Comparison of ENCODE assay signal across 9 mouse cellular contexts in genomic region chr10:81400371-81401204, GRCm38 (mm10). TPM values are rescaled to one million over a fixed set of nuclear protein-coding genes. Genes with fewer than 3 reads are reported as not detected.
A peak's percentile ranks its signal among the peaks of the same experiment; 100 is the strongest.
DNase-seq lines count a peak whose midpoint lies in the region; ATAC-seq and TF ChIP-seq lines count a peak whose summit lies in the region.
"Had no signal": no experiment of that assay in that cellular context is flagged by ENCODE, and none has a peak within 500 bp of the region (broad histone marks: within the 10 kb centered on the region; RNA-seq: fewer than 3 reads in every experiment).

No protein-coding gene starts in this region.

- H3K36me3 ChIP-seq in heart, embryonic 11.5 days (ENCODE audit: control insufficient read depth, insufficient read depth, low read length): peaks cover 10% of the 10 kb centered on the region; the same call in 1 of the 2 replicates
- H3K36me3 ChIP-seq in forebrain, embryonic 13.5 days (ENCODE audit: poor library complexity, severe bottlenecking): peaks cover 44% of the 10 kb centered on the region
- peaks cover 34% of the 10 kb centered on the region for H3K36me3 ChIP-seq in liver, postnatal 0 days (replicated peaks; ENCODE audit: insufficient read depth, low read length)
- peaks cover 33% of the 10 kb centered on the region for H3K36me3 ChIP-seq in lung, postnatal 0 days (ENCODE audit: insufficient read depth, low read length)

- no peak for ATAC-seq in heart, embryonic 11.5 days (replicated peaks; ENCODE audit: insufficient number of reproducible peaks, low FRiP score, low TSS enrichment)
- ATAC-seq in forebrain, embryonic 13.5 days: no peak
- ATAC-seq in liver, postnatal 0 days: no peak
- ATAC-seq in lung, postnatal 0 days: no peak

- no peak for TF ChIP-seq EP300 in liver, postnatal 0 days (IDR thresholded peaks at IDR 0.05; ENCODE audit: low read depth)
- TF ChIP-seq EP300 in lung, postnatal 0 days (IDR thresholded peaks at IDR 0.05): no peak

- intact Hi-C loops in heart, postnatal 14 days (cut with DNase I): no loop called here

- no peaks in the 10 kb centered on the region for H3K9me3 ChIP-seq in heart, embryonic 11.5 days (replicated peaks; ENCODE audit: control insufficient read depth, low read length)
- no peaks in the 10 kb centered on the region for H3K9me3 ChIP-seq in forebrain, embryonic 13.5 days (replicated peaks)
- H3K9me3 ChIP-seq in liver, postnatal 0 days (ENCODE audit: low read length): no peaks in the 10 kb centered on the region
- no peaks in the 10 kb centered on the region for H3K9me3 ChIP-seq in lung, postnatal 0 days (ENCODE audit: low read length)

- WGBS in heart, embryonic 11.5 days (ENCODE audit: insufficient replicate concordance): 48% methylated on average over 22 of the region's 22 CpGs
- 44% methylated on average over 22 of the region's 22 CpGs for WGBS in forebrain, embryonic 13.5 days
- 75% methylated on average over 22 of the region's 22 CpGs for WGBS in liver, postnatal 0 days (ENCODE audit: insufficient replicate concordance)
- 65% methylated on average over 22 of the region's 22 CpGs for WGBS in lung, postnatal 0 days

- no peak overlapping the region for H3K4me3 ChIP-seq in heart, embryonic 11.5 days (ENCODE audit: low read depth, low read length)
- H3K4me3 ChIP-seq in forebrain, embryonic 13.5 days: peak overlapping the region; percentile 10; the same call in 1 of the 2 replicates
- H3K4me3 ChIP-seq in liver, postnatal 0 days (ENCODE audit: low read depth, low read length): no peak overlapping the region
- H3K4me3 ChIP-seq in lung, postnatal 0 days (ENCODE audit: low read depth, low read length): no peak overlapping the region

- no peak for DNase-seq in heart, postnatal 14 days
- DNase-seq in brain, embryonic 14.5 days (ENCODE audit: low read depth): peak; percentile 65
- no peak for DNase-seq in liver, postnatal 0 days
- no peak for DNase-seq in lung, postnatal 0 days (ENCODE audit: low spot score)
- DNase-seq in adrenal gland, adult 8-10 months: no peak
- DNase-seq in right cerebral cortex, postnatal 10 days (ENCODE audit: low spot score in 2 of 2): no peak
- DNase-seq: right cerebral cortex, postnatal 25 days had no signal

- no peak overlapping the region; the same call in 1 of the 2 replicates for H3K9ac ChIP-seq in heart, embryonic 11.5 days (ENCODE audit: low read depth, low read length)
- H3K9ac ChIP-seq in forebrain, embryonic 13.5 days: peak overlapping the region; percentile 35; the same call in 1 of the 2 replicates
- H3K9ac ChIP-seq in liver, postnatal 0 days (replicated peaks): no peak overlapping the region
- H3K9ac ChIP-seq in lung, postnatal 0 days (replicated peaks; ENCODE audit: low read depth): no peak overlapping the region

- peak overlapping the region; percentile 88; the same call in 1 of the 2 replicates for H3K27ac ChIP-seq in heart, embryonic 11.5 days (ENCODE audit: low read depth, low read length)
- peak overlapping the region; percentile 68 for H3K27ac ChIP-seq in forebrain, embryonic 13.5 days
- H3K27ac ChIP-seq in liver, postnatal 0 days (ENCODE audit: low read depth): peak overlapping the region; percentile 71; the same call in 1 of the 2 replicates
- H3K27ac ChIP-seq in lung, postnatal 0 days (ENCODE audit: low read length): no peak overlapping the region

- peaks cover 21% of the 10 kb centered on the region for H3K27me3 ChIP-seq in heart, embryonic 11.5 days (ENCODE audit: control insufficient read depth, insufficient read depth, low read length)
- H3K27me3 ChIP-seq in forebrain, embryonic 13.5 days: peaks cover 11% of the 10 kb centered on the region
- no peaks in the 10 kb centered on the region for H3K27me3 ChIP-seq in liver, postnatal 0 days (ENCODE audit: insufficient read depth, low read length)
- no peaks in the 10 kb centered on the region for H3K27me3 ChIP-seq in lung, postnatal 0 days (replicated peaks; ENCODE audit: insufficient read depth, low read length)

- H3K4me1 ChIP-seq in heart, embryonic 11.5 days (ENCODE audit: control insufficient read depth, insufficient read depth, low read length): peaks cover 33% of the 10 kb centered on the region
- H3K4me1 ChIP-seq in forebrain, embryonic 13.5 days: peaks cover 44% of the 10 kb centered on the region
- peaks cover 14% of the 10 kb centered on the region for H3K4me1 ChIP-seq in liver, postnatal 0 days (ENCODE audit: insufficient read depth)
- H3K4me1 ChIP-seq in lung, postnatal 0 days (ENCODE audit: insufficient read depth, low read depth, low read length): peaks cover 15% of the 10 kb centered on the region

- no peak overlapping the region for H3K4me2 ChIP-seq in heart, embryonic 11.5 days
- H3K4me2 ChIP-seq in forebrain, embryonic 13.5 days: peak overlapping the region; percentile 35
- no peak overlapping the region for H3K4me2 ChIP-seq in liver, postnatal 0 days (ENCODE audit: low read depth, low read length)
- no peak overlapping the region for H3K4me2 ChIP-seq in lung, postnatal 0 days (replicated peaks; ENCODE audit: low read depth, low read length)

- TF ChIP-seq CTCF in brain, embryonic 14.5 days (IDR thresholded peaks at IDR 0.05; ENCODE audit: borderline replicate concordance, extremely low read depth, insufficient read depth, insufficient read length): no peak
- no peak for TF ChIP-seq CTCF in liver, postnatal 0 days (IDR thresholded peaks at IDR 0.05; ENCODE audit: low read depth)
- no peak for TF ChIP-seq CTCF in lung, postnatal 0 days (IDR thresholded peaks at IDR 0.05)

- no peak for TF ChIP-seq POLR2A in brain, embryonic 14.5 days (IDR thresholded peaks at IDR 0.05; ENCODE audit: borderline replicate concordance, extremely low read depth, insufficient read depth, insufficient read length, poor library complexity, severe bottlenecking)

RNA-seq across cellular contexts. Expression of gene Smim24, which starts 7.7 kb away (rescaled TPM):
- 4.2 and 5.8 TPM in 2 replicates for polyA plus RNA-seq in heart, embryonic 11.5 days (2014; fragmentation: Nextera tagmentation; extraction: Ambion mirVana)
- 1 to 10 TPM; 1.9 to 2.0 TPM for total RNA-seq in heart, postnatal 14 days (2021)
- polyA plus RNA-seq in brain, embryonic 14.5 days (2012; rRNA removed): 3.0 and 4.2 TPM in 2 replicates
- polyA plus RNA-seq in forebrain, embryonic 13.5 days (2015; fragmentation: Nextera tagmentation; extraction: Ambion mirVana): 1.8 TPM in 2 replicates
- 1.7 and 2.0 TPM in 2 replicates for polyA plus RNA-seq in liver, postnatal 0 days (2015; fragmentation: Nextera tagmentation; extraction: Ambion mirVana)
- polyA plus RNA-seq in lung, postnatal 0 days (2015; fragmentation: Nextera tagmentation; extraction: Ambion mirVana): 3.1 and 3.6 TPM in 2 replicates
- 1 to 10 TPM in 2 of 4 experiments, under 1 TPM in 2; 0.78 to 2.0 (median 0.96) TPM for total RNA-seq in adrenal gland, adult 8-10 months (2022)

RNA-seq across cellular contexts. Expression of gene Gm48552, which starts 11.8 kb away (rescaled TPM):
- 0.55 and 1.2 TPM in 2 replicates for polyA plus RNA-seq in heart, embryonic 11.5 days (2014; fragmentation: Nextera tagmentation; extraction: Ambion mirVana)
- total RNA-seq in heart, postnatal 14 days (2021): under 1 TPM; 0.65 to 0.83 TPM
- 8.7 and 9.4 TPM in 2 replicates for polyA plus RNA-seq in brain, embryonic 14.5 days (2012; rRNA removed)
- 2.1 and 2.3 TPM in 2 replicates for polyA plus RNA-seq in forebrain, embryonic 13.5 days (2015; fragmentation: Nextera tagmentation; extraction: Ambion mirVana)
- polyA plus RNA-seq in liver, postnatal 0 days (2015; fragmentation: Nextera tagmentation; extraction: Ambion mirVana): not detected in 2 replicates
- 0.20 and 0.63 TPM in 2 replicates for polyA plus RNA-seq in lung, postnatal 0 days (2015; fragmentation: Nextera tagmentation; extraction: Ambion mirVana)
- total RNA-seq in adrenal gland, adult 8-10 months (2022): 1 to 10 TPM; 2.0 to 4.2 (median 2.6) TPM

RNA-seq across cellular contexts. Expression of gene Gm48551, which starts 16.3 kb away (rescaled TPM):
- 1.4 and 2.9 TPM in 2 replicates for polyA plus RNA-seq in heart, embryonic 11.5 days (2014; fragmentation: Nextera tagmentation; extraction: Ambion mirVana)
- under 1 TPM; 0.51 to 0.84 TPM for total RNA-seq in heart, postnatal 14 days (2021)
- polyA plus RNA-seq in brain, embryonic 14.5 days (2012; rRNA removed): 6.8 and 9.6 TPM in 2 replicates
- polyA plus RNA-seq in forebrain, embryonic 13.5 days (2015; fragmentation: Nextera tagmentation; extraction: Ambion mirVana): 4.2 and 5.8 TPM in 2 replicates
- polyA plus RNA-seq in liver, postnatal 0 days (2015; fragmentation: Nextera tagmentation; extraction: Ambion mirVana): 0.40 and 0.70 TPM in 2 replicates
- polyA plus RNA-seq in lung, postnatal 0 days (2015; fragmentation: Nextera tagmentation; extraction: Ambion mirVana): 2.4 and 3.0 TPM in 2 replicates
- 1 to 10 TPM in 2 of 4 experiments, under 1 TPM in 2; 0.65 to 2.9 (median 1.0) TPM for total RNA-seq in adrenal gland, adult 8-10 months (2022)

RNA-seq across cellular contexts. Expression of gene Dohh, which starts 16.4 kb away (rescaled TPM):
- polyA plus RNA-seq in heart, embryonic 11.5 days (2014; fragmentation: Nextera tagmentation; extraction: Ambion mirVana): 47.5 and 61.4 TPM in 2 replicates
- total RNA-seq in heart, postnatal 14 days (2021): 10 to 100 TPM; 47.6 to 55.3 TPM
- 64.0 and 67.4 TPM in 2 replicates for polyA plus RNA-seq in brain, embryonic 14.5 days (2012; rRNA removed)
- polyA plus RNA-seq in forebrain, embryonic 13.5 days (2015; fragmentation: Nextera tagmentation; extraction: Ambion mirVana): 76.7 and 87.3 TPM in 2 replicates
- polyA plus RNA-seq in liver, postnatal 0 days (2015; fragmentation: Nextera tagmentation; extraction: Ambion mirVana): 39.3 and 42.1 TPM in 2 replicates
- polyA plus RNA-seq in lung, postnatal 0 days (2015; fragmentation: Nextera tagmentation; extraction: Ambion mirVana): 49.4 and 55.2 TPM in 2 replicates
- total RNA-seq in adrenal gland, adult 8-10 months (2022): 10 to 100 TPM; 49.8 to 60.2 (median 55.0) TPM

RNA-seq across cellular contexts. Expression of gene Fzr1, which starts 22.3 kb away (rescaled TPM):
- 66.1 and 70.0 TPM in 2 replicates for polyA plus RNA-seq in heart, embryonic 11.5 days (2014; fragmentation: Nextera tagmentation; extraction: Ambion mirVana)
- 10 to 100 TPM; 30.5 to 32.7 TPM for total RNA-seq in heart, postnatal 14 days (2021)
- 154 and 184 TPM in 2 replicates for polyA plus RNA-seq in brain, embryonic 14.5 days (2012; rRNA removed)
- 117 and 128 TPM in 2 replicates for polyA plus RNA-seq in forebrain, embryonic 13.5 days (2015; fragmentation: Nextera tagmentation; extraction: Ambion mirVana)
- polyA plus RNA-seq in liver, postnatal 0 days (2015; fragmentation: Nextera tagmentation; extraction: Ambion mirVana): 69.7 and 74.6 TPM in 2 replicates
- 39.5 and 39.7 TPM in 2 replicates for polyA plus RNA-seq in lung, postnatal 0 days (2015; fragmentation: Nextera tagmentation; extraction: Ambion mirVana)
- total RNA-seq in adrenal gland, adult 8-10 months (2022): 10 to 100 TPM; 47.1 to 52.7 (median 49.9) TPM
